ENCODE assay signal across 24 mouse cellular contexts in genomic region chr3:115612859-115613258, GRCm38 (mm10).
"Had no signal": no experiment of that assay in that cellular context is flagged by ENCODE, and none has a peak within 500 bp of the region (broad histone marks: within the 10 kb centered on the region; RNA-seq: fewer than 3 reads in every experiment).

No protein-coding gene starts in this region.

- H3K27ac ChIP-seq: gastrocnemius, adult 2 months; heart, embryonic 10.5 days; hindbrain, embryonic 10.5 days; hindbrain, embryonic 12.5 days; hindbrain, embryonic 14.5 days; intestine, embryonic 15.5 days; layer of hippocampus, adult 2 months; limb, embryonic 10.5 days; limb, embryonic 12.5 days; liver, embryonic 14.5 days had no signal

- H3K27me3 ChIP-seq: heart, embryonic 12.5 days; hindbrain, embryonic 12.5 days; intestine, embryonic 15.5 days; limb, embryonic 12.5 days had no signal

- H3K4me2 ChIP-seq: heart, embryonic 12.5 days; hindbrain, embryonic 12.5 days; hindbrain, embryonic 14.5 days; intestine, embryonic 15.5 days; limb, embryonic 12.5 days; liver, embryonic 11.5 days had no signal

- H3K9me3 ChIP-seq: heart, embryonic 10.5 days; heart, embryonic 12.5 days; hindbrain, embryonic 10.5 days; hindbrain, embryonic 12.5 days; intestine, embryonic 15.5 days; limb, embryonic 10.5 days; limb, embryonic 12.5 days had no signal

- DNase-seq: gastrocnemius, adult 2 months; gastrocnemius, postnatal 10 days; gastrocnemius, postnatal 25 days; heart, postnatal 10 days; heart, postnatal 4 days; kidney, adult 18-20 months; kidney, adult 8-10 months; kidney, postnatal 10 days; kidney, postnatal 25 days; kidney, postnatal 4 days had no signal

- H3K9ac ChIP-seq: heart, embryonic 12.5 days; hindbrain, embryonic 12.5 days; hindbrain, embryonic 14.5 days; intestine, embryonic 15.5 days; limb, embryonic 12.5 days; liver, embryonic 14.5 days had no signal

- H3K36me3 ChIP-seq: heart, embryonic 10.5 days; heart, embryonic 12.5 days; hindbrain, embryonic 10.5 days; hindbrain, embryonic 12.5 days; intestine, embryonic 15.5 days; limb, embryonic 10.5 days; limb, embryonic 12.5 days had no signal

- ATAC-seq: hindbrain, embryonic 16.5 days; inflammation-experienced regulatory T-cells, adult 6 months; intestine, embryonic 15.5 days; intestine, postnatal 0 days had no signal

- H3K4me3 ChIP-seq: gastrocnemius, adult 2 months; heart, embryonic 10.5 days; heart, embryonic 12.5 days; hindbrain, embryonic 10.5 days; hindbrain, embryonic 12.5 days; intestine, embryonic 15.5 days; layer of hippocampus, adult 2 months; limb, embryonic 10.5 days; limb, embryonic 12.5 days had no signal

- H3K4me1 ChIP-seq: heart, embryonic 10.5 days; heart, embryonic 12.5 days; hindbrain, embryonic 10.5 days; hindbrain, embryonic 12.5 days; intestine, embryonic 15.5 days; limb, embryonic 10.5 days; limb, embryonic 12.5 days had no signal
